Mouse (Mus musculus) heart, embryonic 15.5 days (tissue): Measurements from ENCODE around the gene Apoa2. TPM values are rescaled to one million over a fixed set of nuclear protein-coding genes. Genes with fewer than 3 reads are reported as not detected.
A peak's percentile ranks its signal among the peaks of the same experiment; 100 is the strongest.

Source experiments
- ATAC-seq: fragments of 200-750 bp; cut with Nextera tagmentation; replicated peaks from 2 replicates; pipeline ENCODE4 v1.8.0; 2017; ENCODE audit warnings: low read depth, moderate TSS enrichment; ENCODE audit not compliant: insufficient number of reproducible peaks, insufficient read depth, low FRiP score
- H3K27ac ChIP-seq: fragments of 300-500 bp; sonication (generic); 2 replicates; pipeline ENCODE4 v1.5.1; 2015; ENCODE audit warnings: mild to moderate bottlenecking, inconsistent platforms
- H3K27me3 ChIP-seq: fragments of 300-500 bp; sonication (generic); 2 replicates; pipeline ENCODE4 v1.6.1; 2015; ENCODE audit warnings: inconsistent platforms
- H3K36me3 ChIP-seq: fragments of 300-500 bp; sonication (generic); 2 replicates; pipeline ENCODE4 v1.6.1; 2015; ENCODE audit warnings: mild to moderate bottlenecking, inconsistent platforms
- H3K4me1 ChIP-seq: fragments of 300-500 bp; sonication (generic); replicated peaks from 2 replicates; pipeline ENCODE4 v1.6.1; 2015; ENCODE audit warnings: inconsistent platforms
- H3K4me2 ChIP-seq: fragments of 300-500 bp; sonication (generic); 2 replicates; pipeline ENCODE4 v1.6.1; 2015; ENCODE audit warnings: inconsistent platforms, mild to moderate bottlenecking, moderate library complexity
- H3K4me3 ChIP-seq: fragments of 300-500 bp; sonication (generic); 2 replicates; pipeline ENCODE4 v1.5.1; 2015; ENCODE audit warnings: mild to moderate bottlenecking, inconsistent platforms
- H3K9ac ChIP-seq: fragments of 300-500 bp; sonication (generic); 2 replicates; pipeline ENCODE4 v1.6.1; 2015; ENCODE audit warnings: mild to moderate bottlenecking, inconsistent platforms
- H3K9me3 ChIP-seq: fragments of 300-500 bp; sonication (generic); replicated peaks from 2 replicates; pipeline ENCODE4 v1.6.1; 2016; ENCODE audit warnings: inconsistent platforms
- WGBS: fragments of 180-500 bp; shearing (Covaris S2); methylation state at CpG from one replicate; pipeline ENCODE4 v1.1.7; 2015; ENCODE audit warnings: mixed read lengths; 5-methylcytosine and 5-hydroxymethylcytosine counted together
- polyA plus RNA-seq: library from polyadenylated mRNA; unstranded; fragments of >200 nt; fragmentation: Nextera tagmentation; extraction: Ambion mirVana; gene quantifications from 2 replicates; pipeline ENCODE4 v1.2.1, GENCODE M21; 2015

Gene Apoa2
- polyA plus RNA-seq, 1 experiment from 2014 or later, result 9.2 TPM

DNA sequence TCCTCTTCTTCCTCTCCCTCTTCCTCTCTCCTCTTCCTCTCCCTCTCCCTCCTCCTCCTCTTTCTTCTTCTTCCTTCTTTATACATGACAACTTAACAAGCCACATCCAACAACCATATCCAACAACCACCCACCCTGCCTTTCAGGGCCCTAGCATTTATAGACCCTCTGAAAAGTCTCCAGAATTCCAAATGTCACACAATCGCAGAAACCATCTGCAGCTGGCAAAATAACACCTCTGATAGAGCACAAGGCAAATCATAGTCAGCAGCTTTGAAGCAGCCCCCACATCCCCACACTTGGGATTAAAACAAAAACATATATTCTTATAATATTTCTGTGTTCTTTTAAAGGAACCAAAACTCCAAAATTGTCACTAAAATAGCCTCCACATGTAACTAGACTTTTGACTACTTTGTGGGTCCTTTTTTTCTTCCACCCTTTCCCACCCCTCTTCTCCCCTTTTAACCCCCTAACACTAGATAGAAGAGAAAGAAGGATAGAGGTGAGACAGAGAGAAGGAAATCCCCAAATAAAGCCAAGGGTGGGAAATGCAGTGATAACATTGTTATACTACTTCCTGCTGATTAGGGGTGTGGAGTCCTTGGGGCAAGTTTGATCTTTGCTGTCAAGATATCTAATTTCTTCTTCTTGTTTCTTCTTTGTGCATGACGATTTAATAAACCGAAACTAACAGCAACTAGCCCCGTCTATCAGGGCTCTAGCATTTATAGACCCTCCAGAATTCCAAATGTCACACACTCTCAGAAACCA is 41.3 kb downstream of the Apoa2 start:
- Histone ChIP-seq H3K36me3 (no peaks in the 10 kb centered on the region), H3K4me1 (peaks cover 20% of the 10 kb centered on the region), H3K9me3 (no peaks in the 10 kb centered on the region), H3K4me3 (no peak overlapping the region), H3K9ac (no peak overlapping the region), H3K4me2 (no peak overlapping the region), H3K27ac (peak overlapping the region; percentile 16; the same call in 1 of the 2 replicates), H3K27me3 (no peaks in the 10 kb centered on the region)
- ATAC-seq, result no peak
- WGBS, result 47% methylated on average over 4 of the region's 4 CpGs

DNA sequence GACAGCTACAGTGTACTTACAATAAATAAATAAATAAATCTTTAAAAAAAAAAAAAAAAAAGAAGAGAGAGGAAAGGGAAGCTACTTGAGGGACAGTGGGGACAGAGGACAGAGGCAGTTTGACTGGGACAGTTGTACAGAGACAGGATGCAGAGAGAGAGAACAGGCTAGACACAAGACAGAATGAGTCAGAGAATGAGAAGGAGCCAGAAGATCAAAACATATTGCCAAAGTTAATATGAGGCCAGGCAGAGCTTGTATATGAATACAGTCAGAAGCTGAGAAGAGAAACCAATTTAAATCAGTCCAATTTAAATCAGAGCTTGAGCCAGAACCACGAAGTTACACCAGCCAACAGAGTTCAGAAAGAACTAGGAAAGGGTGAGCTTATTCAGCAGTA is 43.5 kb downstream of the Apoa2 start:
- Histone ChIP-seq H3K36me3 (peaks cover 10% of the 10 kb centered on the region), H3K27ac (no peak overlapping the region), H3K4me3 (no peak overlapping the region), H3K27me3 (no peaks in the 10 kb centered on the region), H3K4me2 (no peak overlapping the region), H3K4me1 (peaks cover 18% of the 10 kb centered on the region), H3K9me3 (no peaks in the 10 kb centered on the region), H3K9ac (no peak overlapping the region)
- ATAC-seq, result no peak
- WGBS, result 71% methylated on average over 1 of the region's 1 CpGs

DNA sequence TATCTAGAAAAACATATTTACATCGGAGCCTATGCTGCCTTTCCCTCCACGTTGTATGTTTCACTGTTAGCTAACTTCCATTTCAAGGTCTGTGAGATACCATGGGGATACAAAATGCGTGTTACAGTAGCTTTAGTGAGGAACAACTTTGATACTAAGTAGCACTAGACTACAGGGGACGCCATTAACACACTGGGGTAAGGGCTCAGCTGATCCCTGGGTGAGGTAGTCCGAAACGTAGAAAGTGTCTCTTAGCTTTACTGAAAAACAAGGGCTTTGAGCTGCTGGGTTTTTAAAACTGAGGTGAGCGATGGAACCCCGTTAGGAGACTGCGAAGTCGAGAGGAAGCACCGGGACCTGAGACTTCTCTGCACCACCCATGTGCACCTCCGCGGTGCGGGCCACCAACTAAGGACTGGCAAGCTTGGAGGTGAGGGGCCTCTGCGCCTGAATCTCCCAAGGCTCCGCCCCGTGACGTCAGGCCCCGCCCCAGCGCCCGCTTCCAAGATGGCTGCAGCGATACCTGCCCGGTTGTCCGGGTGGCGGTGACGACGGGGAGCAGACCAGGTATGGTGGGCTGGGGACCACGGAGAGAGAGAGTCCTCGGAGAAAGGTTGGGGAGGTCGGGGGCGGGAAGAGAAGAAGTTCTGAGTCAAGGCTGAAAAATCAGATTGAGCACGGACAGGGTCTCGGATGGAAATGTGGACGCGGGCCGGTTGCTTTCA is 45.2 kb downstream of the Apoa2 start, which contains the start of gene B4galt3:
TSS of gene B4galt3 (plus strand) at position 481 of the 725 bp plus-strand sequence.
- Histone ChIP-seq H3K27me3 (no peaks in the 10 kb centered on the region), H3K9ac (peak within 1 kb of the TSS; percentile 83)
- WGBS, result 3% methylated on average over 36 of the region's 36 CpGs

DNA sequence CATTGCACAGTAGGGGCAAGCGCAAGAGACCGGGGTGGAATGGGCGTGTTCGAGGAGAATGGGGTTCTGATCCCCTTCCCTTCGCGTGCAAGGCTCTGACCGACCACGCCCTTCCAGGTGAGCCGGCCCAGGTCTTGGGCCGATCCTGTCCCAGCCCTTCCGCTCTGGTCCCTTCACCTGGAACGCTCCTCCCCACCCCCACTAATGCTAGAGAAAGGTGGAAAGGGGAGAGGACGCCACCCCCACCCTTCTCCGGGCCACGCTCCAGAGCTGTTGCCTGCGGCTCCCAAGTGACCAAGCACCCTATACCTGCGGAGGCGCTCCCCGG is 45.7 kb downstream of the Apoa2 start:
- Histone ChIP-seq H3K27ac (peak overlapping the region; percentile 72), H3K36me3 (peaks cover 31% of the 10 kb centered on the region), H3K27me3 (no peaks in the 10 kb centered on the region), H3K4me1 (peaks cover 12% of the 10 kb centered on the region), H3K4me3 (peak overlapping the region; percentile 89), H3K9me3 (no peaks in the 10 kb centered on the region), H3K4me2 (peak overlapping the region; percentile 83), H3K9ac (peak overlapping the region; percentile 83)
- ATAC-seq, result peak; percentile 75
- under 1% methylated on average over 19 of the region's 19 CpGs for WGBS

More for the DNA sequence above, 45.2 kb downstream of the Apoa2 start, which contains the start of gene B4galt3:
- Histone ChIP-seq H3K4me2 (peak within 1 kb of the TSS; percentile 83), H3K4me1 (peaks cover 12% of the 10 kb centered on the region), H3K27ac (peak within 1 kb of the TSS; percentile 72), H3K36me3 (peaks cover 26% of the 10 kb centered on the region), H3K9me3 (no peaks in the 10 kb centered on the region), H3K4me3 (peak within 1 kb of the TSS; percentile 89)
- peak; percentile 92 for ATAC-seq

DNA sequence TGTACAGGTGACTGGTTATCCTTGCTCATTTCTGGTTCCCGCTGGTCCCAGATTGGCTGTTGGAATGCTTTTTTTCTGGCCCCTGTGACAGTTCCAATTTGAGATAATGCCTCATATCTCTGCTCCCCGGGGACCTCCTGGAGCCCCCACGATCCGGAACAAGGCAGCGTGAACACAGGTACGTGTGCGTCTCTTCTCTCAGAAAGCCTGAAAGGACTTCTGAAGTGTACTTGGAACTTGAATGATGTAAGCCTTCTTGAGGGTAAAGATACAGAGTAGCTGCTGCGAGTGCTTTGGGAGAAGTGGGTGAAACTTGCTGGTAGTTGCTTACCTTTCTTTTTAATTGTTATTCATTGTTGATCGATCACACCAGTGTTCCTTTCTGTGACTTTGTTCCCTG is 46.3 kb downstream of the Apoa2 start:
- peak overlapping the region; percentile 83 for H3K9ac ChIP-seq
- WGBS, result 35% methylated on average over 9 of the region's 9 CpGs
- peak overlapping the region; percentile 89 for H3K4me3 ChIP-seq
- peaks cover 12% of the 10 kb centered on the region for H3K4me1 ChIP-seq
- H3K4me2 ChIP-seq, result peak overlapping the region; percentile 83
- H3K27me3 ChIP-seq, result no peaks in the 10 kb centered on the region
- peaks cover 38% of the 10 kb centered on the region for H3K36me3 ChIP-seq
- ATAC-seq, result no peak
- H3K9me3 ChIP-seq, result no peaks in the 10 kb centered on the region
- H3K27ac ChIP-seq, result 0 out of 2 replicates have a peak overlapping the region, but pooled peaks have one; percentile 72

DNA sequence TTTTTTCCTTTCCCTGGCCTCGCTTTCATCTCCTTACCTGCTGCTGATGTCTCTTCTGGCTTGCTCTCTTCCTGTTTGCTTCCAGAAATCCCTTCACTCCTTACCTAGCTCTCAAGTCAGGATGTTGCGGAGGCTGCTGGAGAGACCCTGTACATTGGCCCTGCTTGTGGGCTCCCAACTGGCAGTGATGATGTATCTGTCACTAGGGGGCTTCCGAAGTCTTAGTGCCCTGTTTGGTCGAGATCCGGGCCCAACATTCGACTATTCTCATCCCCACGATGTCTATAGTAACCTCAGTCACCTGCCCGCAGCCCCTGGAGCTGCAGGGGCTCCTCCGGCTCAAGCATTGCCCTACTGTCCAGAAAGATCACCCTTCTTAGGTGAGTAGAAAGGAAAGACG is 46.8 kb downstream of the Apoa2 start:
- 62% methylated on average over 10 of the region's 10 CpGs for WGBS
- Histone ChIP-seq H3K4me3 (peak overlapping the region; percentile 89; the same call in 1 of the 2 replicates), H3K27ac (no peak overlapping the region), H3K27me3 (no peaks in the 10 kb centered on the region), H3K4me2 (peak overlapping the region; percentile 83; the same call in 1 of the 2 replicates), H3K9me3 (no peaks in the 10 kb centered on the region), H3K4me1 (peaks cover 12% of the 10 kb centered on the region), H3K9ac (no peak overlapping the region), H3K36me3 (peaks cover 42% of the 10 kb centered on the region)
- ATAC-seq, result no peak

DNA sequence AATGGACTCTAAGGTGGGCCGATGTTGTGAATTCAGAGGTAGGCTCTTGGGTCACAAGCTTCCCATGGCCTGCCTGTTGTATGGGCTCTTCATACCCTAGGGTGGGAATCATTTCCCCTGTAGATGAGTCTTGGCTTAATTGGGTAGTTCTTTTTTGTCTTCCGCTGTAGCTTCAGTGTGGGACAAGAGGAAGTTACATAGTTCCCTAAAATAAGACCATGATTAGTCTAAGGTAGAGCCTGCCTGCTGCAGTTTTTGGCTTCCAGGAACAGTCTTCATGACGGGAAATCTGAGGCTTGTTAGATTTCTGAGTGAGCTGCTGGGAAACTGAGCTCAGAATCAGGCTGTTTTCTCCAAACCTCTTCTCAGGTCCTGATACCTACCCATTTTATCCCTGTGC is 47.2 kb downstream of the Apoa2 start:
- Histone ChIP-seq H3K4me3 (no peak overlapping the region), H3K9me3 (no peaks in the 10 kb centered on the region), H3K9ac (no peak overlapping the region), H3K27ac (no peak overlapping the region), H3K4me2 (0 out of 2 replicates have a peak overlapping the region, but pooled peaks have one; percentile 83), H3K27me3 (no peaks in the 10 kb centered on the region), H3K4me1 (peaks cover 12% of the 10 kb centered on the region), H3K36me3 (peaks cover 47% of the 10 kb centered on the region)
- no peak for ATAC-seq
- WGBS, result 87% methylated on average over 3 of the region's 3 CpGs

DNA sequence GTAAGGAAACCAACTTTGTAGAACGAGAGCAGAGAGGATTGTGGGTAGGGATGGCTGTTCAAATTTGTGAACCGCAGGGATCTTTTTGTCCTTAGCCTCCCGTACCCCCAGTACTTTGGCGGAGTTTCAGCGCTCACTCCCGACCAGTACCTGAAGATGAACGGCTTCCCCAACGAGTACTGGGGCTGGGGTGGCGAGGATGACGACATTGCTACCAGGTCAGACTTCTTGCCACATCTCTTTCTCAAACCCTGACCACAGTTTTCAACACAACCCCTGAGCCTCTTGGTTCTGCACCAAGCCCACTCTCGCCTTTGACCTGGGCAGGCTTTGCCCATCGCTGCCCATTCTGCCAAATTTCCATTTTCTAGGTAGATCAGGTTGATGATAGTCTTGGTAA is 49.3 kb downstream of the Apoa2 start:
- peaks cover 54% of the 10 kb centered on the region for H3K36me3 ChIP-seq

DNA sequence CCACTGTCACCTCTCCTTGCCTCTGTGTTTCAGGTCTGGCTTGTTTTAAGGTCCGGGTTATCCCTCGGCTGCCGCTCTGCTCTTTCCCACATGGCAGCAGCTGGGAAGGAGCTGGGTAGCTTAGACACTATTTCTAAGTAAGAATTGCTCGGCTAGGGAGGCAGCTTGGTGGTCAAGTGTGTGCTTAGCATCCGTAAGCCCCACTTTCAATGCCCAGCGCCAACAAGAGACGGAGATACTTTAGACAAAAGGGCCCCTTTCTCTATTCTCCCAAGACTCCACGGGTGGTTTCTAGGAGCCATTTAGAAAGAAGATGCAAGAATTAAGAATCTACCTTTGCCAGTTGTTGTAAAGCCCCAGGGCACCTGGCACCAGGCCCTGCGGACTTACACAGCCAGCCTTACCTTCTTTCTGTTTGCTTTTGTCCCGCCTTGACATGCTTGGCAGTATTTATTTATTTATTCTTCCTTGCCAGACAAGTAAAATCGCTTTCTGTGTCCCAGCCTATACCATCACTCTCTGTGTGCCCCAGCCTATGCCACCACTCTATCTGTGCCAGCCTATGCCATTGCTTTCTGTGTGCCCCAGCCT is 50.4 kb downstream of the Apoa2 start:
- Histone ChIP-seq H3K36me3 (peaks cover 54% of the 10 kb centered on the region), H3K9me3 (no peaks in the 10 kb centered on the region), H3K4me1 (peaks cover 18% of the 10 kb centered on the region), H3K27me3 (no peaks in the 10 kb centered on the region), H3K27ac (no peak overlapping the region), H3K4me2 (no peak overlapping the region), H3K9ac (no peak overlapping the region), H3K4me3 (no peak overlapping the region)
- 90% methylated on average over 11 of the region's 11 CpGs for WGBS
- no peak for ATAC-seq

More for the DNA sequence above, 49.3 kb downstream of the Apoa2 start:
- Histone ChIP-seq H3K9ac (no peak overlapping the region), H3K4me1 (peaks cover 12% of the 10 kb centered on the region), H3K4me2 (no peak overlapping the region), H3K9me3 (no peaks in the 10 kb centered on the region), H3K4me3 (no peak overlapping the region), H3K27ac (no peak overlapping the region), H3K27me3 (no peaks in the 10 kb centered on the region)
- ATAC-seq, result no peak
- WGBS, result 92% methylated on average over 12 of the region's 12 CpGs
